Mouse (Mus musculus) T-helper 2 cell (primary cell): Measurements from ENCODE around the gene Ctdspl.

ENCODE experiments used
- in situ Hi-C: fragments of 300-600 bp; cut with MboI, MseI; formaldehyde crosslinking; loops from one replicate; pipeline ENCODE4 v1.15.1; 2025; ENCODE audit warnings: high pct_unique_total_duplicates

Gene Ctdspl

GRCm38 (mm10) chr9:118949124-118949523 is 22.9 kb downstream of the Ctdspl start:
- in situ Hi-C loops = no loop called here

- in situ Hi-C loops = no loop called here
Measured at GRCm38 (mm10) chr9:118949654-118950053, 23.4 kb downstream of the Ctdspl start.

GRCm38 (mm10) chr9:118950061-118950460 is 23.8 kb downstream of the Ctdspl start:
- in situ Hi-C loops = no loop called here

- in situ Hi-C loops = no loop called here
Measured at GRCm38 (mm10) chr9:118950751-118951150, 24.5 kb downstream of the Ctdspl start.

GRCm38 (mm10) chr9:118951381-118951780 is 25.1 kb downstream of the Ctdspl start:
- in situ Hi-C loops = no loop called here

GRCm38 (mm10) chr9:118952180-118952579 is 25.9 kb downstream of the Ctdspl start:
- in situ Hi-C loops = no loop called here

GRCm38 (mm10) chr9:118953465-118954194 is 27.4 kb downstream of the Ctdspl start:
- in situ Hi-C loops = no loop called here

- in situ Hi-C loops = no loop called here
Measured at GRCm38 (mm10) chr9:118958802-118959201, 32.5 kb downstream of the Ctdspl start.

GRCm38 (mm10) chr9:118960415-118961091 is 34.3 kb downstream of the Ctdspl start:
- in situ Hi-C loops = no loop called here

GRCm38 (mm10) chr9:118963149-118963548 is 36.9 kb downstream of the Ctdspl start:
- in situ Hi-C loops = no loop called here

- in situ Hi-C loops = no loop called here
Measured at GRCm38 (mm10) chr9:118964263-118965034, 38.2 kb downstream of the Ctdspl start.

- in situ Hi-C loops = no loop called here
Measured at GRCm38 (mm10) chr9:118969810-118970209, 43.6 kb downstream of the Ctdspl start.

GRCm38 (mm10) chr9:118973028-118973427 is 46.8 kb downstream of the Ctdspl start:
- in situ Hi-C loops = no loop called here

GRCm38 (mm10) chr9:118973566-118973965 is 47.3 kb downstream of the Ctdspl start:
- in situ Hi-C loops = no loop called here

GRCm38 (mm10) chr9:118974148-118974547 is 47.9 kb downstream of the Ctdspl start:
- in situ Hi-C loops = no loop called here

GRCm38 (mm10) chr9:118975211-118975671 is 49.0 kb downstream of the Ctdspl start:
- in situ Hi-C loops = no loop called here

- in situ Hi-C loops = no loop called here
Measured at GRCm38 (mm10) chr9:118975758-118976157, 49.5 kb downstream of the Ctdspl start.

GRCm38 (mm10) chr9:118976561-118976960 is 50.3 kb downstream of the Ctdspl start:
- in situ Hi-C loops = no loop called here

GRCm38 (mm10) chr9:118977425-118977824 is 51.2 kb downstream of the Ctdspl start:
- in situ Hi-C loops = no loop called here

- in situ Hi-C loops = no loop called here
Measured at GRCm38 (mm10) chr9:118980411-118980823, 54.2 kb downstream of the Ctdspl start.

- in situ Hi-C loops = no loop called here
Measured at GRCm38 (mm10) chr9:118984650-118985432, 58.6 kb downstream of the Ctdspl start.
